Mouse (Mus musculus) CH12.LX (cell line): Measurements from ENCODE around the gene Col6a6. TPM values are rescaled to one million over a fixed set of nuclear protein-coding genes. Genes with fewer than 3 reads are reported as not detected.

Experiments
- DNase-seq: peaks from one replicate; pipeline ENCODE4 v3.0.0-alpha.2; 2013; ENCODE audit errors: extremely low read depth
- H3K27ac ChIP-seq: 2 replicates; pipeline ENCODE4 v1.5.1; 2012; ENCODE audit warnings: low read depth, mild to moderate bottlenecking, control low read depth, moderate library complexity; ENCODE audit not compliant: insufficient read depth
- H3K27me3 ChIP-seq: replicated peaks from 2 replicates; pipeline ENCODE3; 2012; ENCODE audit warnings: inconsistent platforms
- H3K36me3 ChIP-seq, 2 experiments: replicated peaks in 1 of 2; 2 replicates each; pipeline versions ENCODE3 to v1.6.1; 2012; ENCODE audit warnings: inconsistent platforms in 1 of 2, low read length in 1 of 2, mild to moderate bottlenecking in 1 of 2, mixed read lengths in 1 of 2, moderate library complexity in 1 of 2; ENCODE audit not compliant: control insufficient read depth in 1 of 2, insufficient read depth in 1 of 2
- H3K4me1 ChIP-seq, 2 experiments: 2 replicates each; pipeline ENCODE4 v1.6.1; 2012; ENCODE audit warnings: inconsistent platforms in 1 of 2, moderate library complexity in 1 of 2; ENCODE audit not compliant: insufficient read depth in 2 of 2, control insufficient read depth in 1 of 2
- H3K4me2 ChIP-seq: 2 replicates; pipeline ENCODE4 v1.6.1; 2012; ENCODE audit warnings: low read depth, mild to moderate bottlenecking, control low read depth; ENCODE audit not compliant: poor library complexity, insufficient read depth, severe bottlenecking
- H3K4me3 ChIP-seq, 3 experiments: fragments of 150-350 bp in 1 of 3; sonication (generic) in 1 of 3; replicated peaks in 1 of 3; 2 replicates each; pipeline versions ENCODE3 to v1.5.1; 2011 to 2012; ENCODE audit warnings: low read depth in 2 of 3, low read length in 2 of 3, mild to moderate bottlenecking in 2 of 3, moderate library complexity in 2 of 3, control low read depth in 1 of 3, improper control_type of control experiment in 1 of 3, inconsistent platforms in 1 of 3, mixed read lengths in 1 of 3; ENCODE audit not compliant: poor library complexity in 1 of 3
- H3K79me2 ChIP-seq: replicated peaks from 2 replicates; pipeline ENCODE4 v1.6.1; 2012; ENCODE audit warnings: mild to moderate bottlenecking, moderate library complexity; ENCODE audit not compliant: control insufficient read depth, poor library complexity, insufficient read depth, severe bottlenecking; ENCODE audit errors: extremely low read depth
- H3K9ac ChIP-seq: 2 replicates; pipeline ENCODE4 v1.6.1; 2012; ENCODE audit warnings: low read depth, mild to moderate bottlenecking, control low read depth, moderate library complexity; ENCODE audit not compliant: insufficient read depth
- H3K9me3 ChIP-seq: replicated peaks from 2 replicates; pipeline ENCODE3; 2012; ENCODE audit warnings: low read length, inconsistent platforms, mixed read lengths
- BHLHE40 ChIP-seq: IDR thresholded peaks from 2 replicates; pipeline ENCODE4 v1.6.1; 2011; ENCODE audit warnings: mild to moderate bottlenecking, low read depth, low read length, improper control_type of control experiment
- CHD2 ChIP-seq: IDR thresholded peaks from 2 replicates; pipeline ENCODE4 v1.6.1; 2011; ENCODE audit warnings: low read length, improper control_type of control experiment
- CTCF ChIP-seq, 2 experiments: IDR thresholded peaks in 1 of 2; conservative IDR thresholded peaks in 1 of 2; 2 replicates each; pipeline ENCODE4 v1.5.1; 2011 to 2012; ENCODE audit warnings: low read depth in 2 of 2, low read length in 2 of 2, improper control_type of control experiment in 1 of 2, inconsistent platforms in 1 of 2, mild to moderate bottlenecking in 1 of 2, moderate library complexity in 1 of 2
- ELF1 ChIP-seq: IDR thresholded peaks from 2 replicates; pipeline ENCODE4 v1.6.1; 2014; ENCODE audit warnings: low read depth, mild to moderate bottlenecking, inconsistent platforms, low read length, improper control_type of control experiment
- EP300 ChIP-seq: IDR thresholded peaks from 2 replicates; pipeline ENCODE4 v1.6.1; 2011; ENCODE audit warnings: low read length, improper control_type of control experiment
- ETS1 ChIP-seq: conservative IDR thresholded peaks from 2 replicates; pipeline ENCODE4 v1.6.1; 2012; ENCODE audit warnings: low read depth, mild to moderate bottlenecking, inconsistent platforms, low read length, improper control_type of control experiment, moderate library complexity
- IRF4 ChIP-seq: IDR thresholded peaks from 2 replicates; pipeline ENCODE4 v1.6.1; 2014; ENCODE audit warnings: low read depth, mild to moderate bottlenecking, inconsistent platforms, low read length, improper control_type of control experiment
- JUN ChIP-seq: IDR thresholded peaks from 2 replicates; pipeline ENCODE4 v1.6.1; 2011; ENCODE audit warnings: low read depth, mild to moderate bottlenecking, low read length, improper control_type of control experiment, moderate library complexity; ENCODE audit not compliant: insufficient read depth
- JUND ChIP-seq: conservative IDR thresholded peaks from 2 replicates; pipeline ENCODE4 v1.6.1; 2011; ENCODE audit warnings: low read depth, low read length, improper control_type of control experiment
- KAT2A ChIP-seq: IDR thresholded peaks from 2 replicates; pipeline ENCODE4 v1.6.1; 2012; ENCODE audit warnings: low read length, improper control_type of control experiment, inconsistent platforms; ENCODE audit not compliant: insufficient replicate concordance
- MAX ChIP-seq: IDR thresholded peaks from 2 replicates; pipeline ENCODE4 v1.6.1; 2011; ENCODE audit warnings: low read length, improper control_type of control experiment
- MEF2A ChIP-seq: IDR thresholded peaks from 2 replicates; pipeline ENCODE4 v1.6.1; 2014; ENCODE audit warnings: low read depth, mild to moderate bottlenecking, inconsistent platforms, low read length, improper control_type of control experiment, borderline replicate concordance
- MXI1 ChIP-seq: IDR thresholded peaks from 2 replicates; pipeline ENCODE4 v1.6.1; 2011; ENCODE audit warnings: mild to moderate bottlenecking, low read depth, low read length, improper control_type of control experiment
- NELFE ChIP-seq: IDR thresholded peaks from 2 replicates; pipeline ENCODE4 v1.6.1; 2011; ENCODE audit warnings: low read depth, low read length, improper control_type of control experiment
- POLR2AphosphoS2 ChIP-seq: IDR thresholded peaks from 2 replicates; pipeline ENCODE4 v1.6.1; 2011; ENCODE audit warnings: low read depth, low read length, improper control_type of control experiment
- RCOR1 ChIP-seq: conservative IDR thresholded peaks from 2 replicates; pipeline ENCODE4 v1.6.1; 2012; ENCODE audit warnings: low read depth, mild to moderate bottlenecking, inconsistent platforms, low read length, improper control_type of control experiment
- SIN3A ChIP-seq: IDR thresholded peaks from 2 replicates; pipeline ENCODE4 v1.6.1; 2012; ENCODE audit warnings: low read length, improper control_type of control experiment, inconsistent platforms
- SMC3 ChIP-seq: IDR thresholded peaks from 2 replicates; pipeline ENCODE4 v1.6.1; 2011; ENCODE audit warnings: low read depth, low read length, improper control_type of control experiment
- TCF12 ChIP-seq: IDR thresholded peaks from 2 replicates; pipeline ENCODE4 v1.6.1; 2014; ENCODE audit warnings: low read depth, mild to moderate bottlenecking, inconsistent platforms, low read length, improper control_type of control experiment
- USF2 ChIP-seq: conservative IDR thresholded peaks from 2 replicates; pipeline ENCODE4 v1.6.1; 2011; ENCODE audit warnings: low read depth, low read length, improper control_type of control experiment
- dilution Hi-C: fragments of 300-500 bp; cut with MboI; formaldehyde crosslinking; loops from 2 replicates; pipeline ENCODE4 v1.14.3; 2020; ENCODE audit warnings: low sequenced_read_pairs; ENCODE audit not compliant: extremely low pct_unique_long_range_greater_than_20kb, extremely low pct_ligation_motif_present
- in situ Hi-C: fragments of 300-500 bp; cut with MboI; formaldehyde crosslinking; loops from 3 replicates; pipeline ENCODE4 v1.14.3; 2019; ENCODE audit warnings: low sequenced_read_pairs, low pct_ligation_motif_present, low pct_unique_long_range_greater_than_20kb, mixed read lengths
- polyA plus RNA-seq: library from polyadenylated mRNA; unstranded; fragments of >175 nt; gene quantifications from 2 replicates; pipeline ENCODE4 v1.2.1, GENCODE M21; 2012; ENCODE audit warnings: low read depth; ENCODE audit not compliant: insufficient read length
- total RNA-seq, 2 experiments: library from RNA; depleted of rRNA; stranded (reverse); fragments of 300-350 nt in 1 of 2; fragments of >200 nt in 1 of 2; gene quantifications; 2 replicates each; pipeline ENCODE4 v1.2.3; 2012 to 2014

Col6a6 gene
- total and polyA plus RNA-seq, 3 experiments, result not detected

- peak overlapping the region; percentile 92 for H3K4me2 ChIP-seq
Observed at GRCm38 (mm10) chr9:105835587-105835986, 7.6 kb upstream of the Col6a6 start.

GRCm38 (mm10) chr9:105834799-105835198 lies 6.8 kb upstream of the Col6a6 start:
- dilution Hi-C loops, result no loop called here
- Histone ChIP-seq H3K9ac (no peak overlapping the region), H3K27me3 (peaks cover 18% of the 10 kb centered on the region), H3K4me1 (peaks cover 5 to 11% of the 10 kb centered on the region in 2 experiments), H3K4me2 (peak overlapping the region; percentile 92; the same call in 1 of the 2 replicates), H3K9me3 (no peaks in the 10 kb centered on the region), H3K36me3 (no peaks in the 10 kb centered on the region), H3K27ac (no peak overlapping the region), H3K79me2 (no peaks in the 10 kb centered on the region), H3K4me3 (no peak overlapping the region)
- DNase-seq, result peak; percentile 21
- in situ Hi-C loops, result no loop called here
- peak in 1 of 2 experiments; percentile 54; a peak in 2 of 4 replicates for TF ChIP-seq CTCF (conservative IDR thresholded peaks at IDR 0.05 in 1 of 2, IDR thresholded peaks at IDR 0.05 in 1 of 2; ENCODE audit: low read depth in 2 of 2, low read length in 2 of 2)
- no peak for TF ChIP-seq ETS1

More at GRCm38 (mm10) chr9:105835587-105835986, 7.6 kb upstream of the Col6a6 start:
- peak; percentile 17 for DNase-seq
- H3K4me1 ChIP-seq, result peaks cover 5 to 11% of the 10 kb centered on the region in 2 experiments
- H3K27me3 ChIP-seq, result peaks cover 18% of the 10 kb centered on the region
- dilution Hi-C loops, result no loop called here
- no peak overlapping the region for H3K9ac ChIP-seq
- in situ Hi-C loops, result no loop called here
- H3K4me3 ChIP-seq, result peak overlapping the region in 1 of 3 experiments; percentile 8
- H3K27ac ChIP-seq, result no peak overlapping the region
- no peaks in the 10 kb centered on the region for H3K79me2 ChIP-seq
- H3K36me3 ChIP-seq, result no peaks in the 10 kb centered on the region
- no peaks in the 10 kb centered on the region for H3K9me3 ChIP-seq
- TF ChIP-seq MXI1, result no peak
- peak; percentile 22; the same call in 1 of the 2 replicates for TF ChIP-seq CHD2
- 0 out of 2 replicates have a peak, but pooled peaks have one; percentile 18 for TF ChIP-seq ETS1
- TF ChIP-seq JUN, result peak; percentile 59
- peak; percentile 68 for TF ChIP-seq EP300
- peak; percentile 51; the same call in 1 of the 2 replicates for TF ChIP-seq JUND
- TF ChIP-seq MAX, result peak; percentile 49; the same call in 1 of the 2 replicates
- no peak for TF ChIP-seq USF2
- TF ChIP-seq IRF4, result 0 out of 2 replicates have a peak, but pooled peaks have one; percentile 17
- TF ChIP-seq POLR2AphosphoS2, result no peak
- 0 out of 2 replicates have a peak, but pooled peaks have one; percentile 13 for TF ChIP-seq BHLHE40
- no peak for TF ChIP-seq RCOR1
- no peak for TF ChIP-seq SIN3A

- DNase-seq, result no peak
Observed at GRCm38 (mm10) chr9:105831291-105831690, 3.3 kb upstream of the Col6a6 start.

More at GRCm38 (mm10) chr9:105831291-105831690, 3.3 kb upstream of the Col6a6 start:
- no peak for TF ChIP-seq SMC3
- no peak for TF ChIP-seq JUN
- TF ChIP-seq ELF1, result no peak
- TF ChIP-seq MEF2A, result no peak
- no peak for TF ChIP-seq NELFE
- TF ChIP-seq ETS1, result no peak
- no peak for TF ChIP-seq JUND
- TF ChIP-seq KAT2A, result no peak
- no peak for TF ChIP-seq TCF12
- H3K36me3 ChIP-seq, result no peaks in the 10 kb centered on the region
- no peak overlapping the region for H3K27ac ChIP-seq
- peaks cover 26% of the 10 kb centered on the region for H3K27me3 ChIP-seq
- no peaks in the 10 kb centered on the region for H3K9me3 ChIP-seq
- in situ Hi-C loops (no loop called here), dilution Hi-C loops (no loop called here)
- no peak overlapping the region for H3K9ac ChIP-seq
- peaks cover 5 to 11% of the 10 kb centered on the region in 2 experiments for H3K4me1 ChIP-seq
- H3K4me2 ChIP-seq, result 0 out of 2 replicates have a peak overlapping the region, but pooled peaks have one; percentile 19
- no peaks in the 10 kb centered on the region for H3K79me2 ChIP-seq
- no peak overlapping the region for H3K4me3 ChIP-seq
